Mouse (Mus musculus) hindbrain, embryonic 12.5 days (tissue): ENCODE measurements at regions not wholly inside any gene's neighbourhood (a gene's known extent, or its start where the extent isn't known, plus 50 kb on each side); places are given as distances from the start of the nearest gene placed in this dataset.

ENCODE experiments used
- ATAC-seq: fragments of 200-750 bp; cut with Nextera tagmentation; 2 replicates; pipeline ENCODE4 v1.8.0; 2017; ENCODE audit warnings: moderate TSS enrichment; ENCODE audit not compliant: low FRiP score
- H3K27ac ChIP-seq: fragments of 300-500 bp; sonication (generic); 2 replicates; pipeline ENCODE4 v1.5.1; 2016; ENCODE audit warnings: mild to moderate bottlenecking
- H3K27me3 ChIP-seq: fragments of 300-500 bp; sonication (generic); 2 replicates; pipeline ENCODE4 v1.6.1; 2016; ENCODE audit warnings: mild to moderate bottlenecking
- H3K36me3 ChIP-seq: fragments of 300-500 bp; sonication (generic); 2 replicates; pipeline ENCODE4 v1.6.1; 2016; ENCODE audit warnings: mild to moderate bottlenecking
- H3K4me1 ChIP-seq: fragments of 300-500 bp; sonication (generic); 2 replicates; pipeline ENCODE4 v1.6.1; 2016
- H3K4me2 ChIP-seq: fragments of 300-500 bp; sonication (generic); replicated peaks from 2 replicates; pipeline ENCODE4 v1.6.1; 2016; ENCODE audit warnings: mild to moderate bottlenecking
- H3K4me3 ChIP-seq: fragments of 300-500 bp; sonication (generic); 2 replicates; pipeline ENCODE4 v1.5.1; 2016; ENCODE audit warnings: mild to moderate bottlenecking
- H3K9ac ChIP-seq: fragments of 300-500 bp; sonication (generic); 2 replicates; pipeline ENCODE4 v1.6.1; 2016; ENCODE audit warnings: mild to moderate bottlenecking, moderate library complexity
- H3K9me3 ChIP-seq: fragments of 300-500 bp; sonication (generic); replicated peaks from 2 replicates; pipeline ENCODE4 v1.6.1; 2016; ENCODE audit warnings: mild to moderate bottlenecking
- WGBS: fragments of 180-500 bp; shearing (Covaris S2); methylation state at CpG from one replicate; pipeline ENCODE4 v1.1.7; 2016; 5-methylcytosine and 5-hydroxymethylcytosine counted together

GRCm38 (mm10) chr11:63562696-63563095 is 359.4 kb downstream of the Hs3st3b1 start:
- Histone ChIP-seq H3K9ac (no peak overlapping the region), H3K27ac (no peak overlapping the region), H3K27me3 (0 out of 2 replicates have a peak, but pooled peaks cover 3% of the 10 kb centered on the region), H3K36me3 (no peaks in the 10 kb centered on the region), H3K4me1 (no peaks in the 10 kb centered on the region), H3K4me3 (no peak overlapping the region), H3K4me2 (no peak overlapping the region), H3K9me3 (no peaks in the 10 kb centered on the region; the same call in 1 of the 2 replicates)
- no peak for ATAC-seq
- WGBS, result 71% methylated on average over 2 of the region's 2 CpGs

- H3K4me2 ChIP-seq, result no peak overlapping the region
- H3K27me3 ChIP-seq, result 0 out of 2 replicates have a peak, but pooled peaks cover 3% of the 10 kb centered on the region
Measured at GRCm38 (mm10) chr11:63565471-63566232, 356.4 kb downstream of the Hs3st3b1 start.

GRCm38 (mm10) chr11:63569785-63570479 is 352.2 kb downstream of the Hs3st3b1 start:
- WGBS, result 65% methylated on average over 15 of the region's 15 CpGs
- no peak overlapping the region for H3K4me2 ChIP-seq
- H3K36me3 ChIP-seq, result no peaks in the 10 kb centered on the region
- H3K4me3 ChIP-seq, result no peak overlapping the region
- H3K9ac ChIP-seq, result no peak overlapping the region
- H3K4me1 ChIP-seq, result no peaks in the 10 kb centered on the region
- H3K27ac ChIP-seq, result no peak overlapping the region
- no peaks in the 10 kb centered on the region for H3K9me3 ChIP-seq
- ATAC-seq, result no peak
- no peaks in the 10 kb centered on the region for H3K27me3 ChIP-seq

More at GRCm38 (mm10) chr11:63565471-63566232, 356.4 kb downstream of the Hs3st3b1 start:
- Histone ChIP-seq H3K36me3 (no peaks in the 10 kb centered on the region), H3K27ac (no peak overlapping the region), H3K4me1 (no peaks in the 10 kb centered on the region), H3K9me3 (no peaks in the 10 kb centered on the region), H3K4me3 (no peak overlapping the region), H3K9ac (no peak overlapping the region)
- ATAC-seq, result no peak
- 77% methylated on average over 8 of the region's 8 CpGs for WGBS

- Histone ChIP-seq H3K9ac (no peak overlapping the region), H3K4me3 (no peak overlapping the region), H3K9me3 (no peaks in the 10 kb centered on the region), H3K4me1 (no peaks in the 10 kb centered on the region), H3K27ac (no peak overlapping the region), H3K4me2 (no peak overlapping the region), H3K27me3 (no peaks in the 10 kb centered on the region), H3K36me3 (no peaks in the 10 kb centered on the region)
- no peak for ATAC-seq
- 75% methylated on average over 1 of the region's 1 CpGs for WGBS
Measured at GRCm38 (mm10) chr11:63570646-63571045, 351.4 kb downstream of the Hs3st3b1 start.

GRCm38 (mm10) chr11:63573271-63573670 is 348.8 kb downstream of the Hs3st3b1 start:
- Histone ChIP-seq H3K4me3 (no peak overlapping the region), H3K9ac (no peak overlapping the region), H3K27me3 (no peaks in the 10 kb centered on the region), H3K27ac (no peak overlapping the region), H3K36me3 (no peaks in the 10 kb centered on the region), H3K4me1 (no peaks in the 10 kb centered on the region), H3K9me3 (no peaks in the 10 kb centered on the region), H3K4me2 (no peak overlapping the region)
- no peak for ATAC-seq
- 81% methylated on average over 2 of the region's 2 CpGs for WGBS

GRCm38 (mm10) chr11:63583321-63583720 is 338.8 kb downstream of the Hs3st3b1 start:
- H3K9me3 ChIP-seq, result no peaks in the 10 kb centered on the region
- ATAC-seq, result no peak
- H3K4me2 ChIP-seq, result no peak overlapping the region
- no peak overlapping the region for H3K9ac ChIP-seq
- H3K4me3 ChIP-seq, result no peak overlapping the region
- H3K4me1 ChIP-seq, result no peaks in the 10 kb centered on the region
- no peak overlapping the region for H3K27ac ChIP-seq
- no peaks in the 10 kb centered on the region for H3K36me3 ChIP-seq
- no peaks in the 10 kb centered on the region for H3K27me3 ChIP-seq
- WGBS, result 83% methylated on average over 3 of the region's 3 CpGs

GRCm38 (mm10) chr11:63585216-63585869 is 336.7 kb downstream of the Hs3st3b1 start:
- H3K9me3 ChIP-seq, result no peaks in the 10 kb centered on the region
- 88% methylated on average over 8 of the region's 8 CpGs for WGBS

GRCm38 (mm10) chr11:63620220-63620619 is 301.9 kb downstream of the Hs3st3b1 start:
- H3K27ac ChIP-seq, result no peak overlapping the region
- ATAC-seq, result no peak
- WGBS, result 86% methylated on average over 4 of the region's 4 CpGs

More at GRCm38 (mm10) chr11:63585216-63585869, 336.7 kb downstream of the Hs3st3b1 start:
- no peak overlapping the region for H3K4me3 ChIP-seq
- no peaks in the 10 kb centered on the region for H3K4me1 ChIP-seq
- H3K36me3 ChIP-seq, result no peaks in the 10 kb centered on the region
- H3K27me3 ChIP-seq, result no peaks in the 10 kb centered on the region
- no peak overlapping the region for H3K27ac ChIP-seq
- H3K4me2 ChIP-seq, result no peak overlapping the region
- ATAC-seq, result no peak
- no peak overlapping the region for H3K9ac ChIP-seq

GRCm38 (mm10) chr11:63630336-63630735 is 291.8 kb downstream of the Hs3st3b1 start:
- Histone ChIP-seq H3K4me2 (no peak overlapping the region), H3K27me3 (0 out of 2 replicates have a peak, but pooled peaks cover 2% of the 10 kb centered on the region), H3K9ac (no peak overlapping the region), H3K36me3 (no peaks in the 10 kb centered on the region), H3K27ac (no peak overlapping the region), H3K4me3 (no peak overlapping the region), H3K9me3 (no peaks in the 10 kb centered on the region), H3K4me1 (no peaks in the 10 kb centered on the region)
- WGBS, result 62% methylated on average over 11 of the region's 11 CpGs
- ATAC-seq, result no peak

More at GRCm38 (mm10) chr11:63620220-63620619, 301.9 kb downstream of the Hs3st3b1 start:
- Histone ChIP-seq H3K4me3 (no peak overlapping the region), H3K9ac (no peak overlapping the region), H3K36me3 (no peaks in the 10 kb centered on the region), H3K4me1 (no peaks in the 10 kb centered on the region), H3K4me2 (no peak overlapping the region), H3K27me3 (no peaks in the 10 kb centered on the region), H3K9me3 (no peaks in the 10 kb centered on the region)

- Histone ChIP-seq H3K4me2 (no peak overlapping the region), H3K27ac (no peak overlapping the region), H3K4me1 (no peaks in the 10 kb centered on the region), H3K9ac (no peak overlapping the region), H3K27me3 (no peaks in the 10 kb centered on the region), H3K36me3 (no peaks in the 10 kb centered on the region), H3K9me3 (no peaks in the 10 kb centered on the region), H3K4me3 (no peak overlapping the region)
- no peak for ATAC-seq
- 77% methylated on average over 9 of the region's 9 CpGs for WGBS
Measured at GRCm38 (mm10) chr11:63657057-63657456, 265.0 kb downstream of the Hs3st3b1 start.

- WGBS, result 78% methylated on average over 12 of the region's 12 CpGs
- no peak for ATAC-seq
Measured at GRCm38 (mm10) chr11:63665268-63665934, 256.7 kb downstream of the Hs3st3b1 start.

GRCm38 (mm10) chr11:63670477-63670876 is 251.6 kb downstream of the Hs3st3b1 start:
- H3K36me3 ChIP-seq, result no peaks in the 10 kb centered on the region
- no peak overlapping the region for H3K4me3 ChIP-seq
- no peak overlapping the region for H3K9ac ChIP-seq
- 65% methylated on average over 4 of the region's 4 CpGs for WGBS
- no peaks in the 10 kb centered on the region for H3K4me1 ChIP-seq
- ATAC-seq, result no peak
- no peaks in the 10 kb centered on the region for H3K27me3 ChIP-seq
- no peak overlapping the region for H3K4me2 ChIP-seq
- H3K9me3 ChIP-seq, result no peaks in the 10 kb centered on the region
- H3K27ac ChIP-seq, result no peak overlapping the region

More at GRCm38 (mm10) chr11:63665268-63665934, 256.7 kb downstream of the Hs3st3b1 start:
- Histone ChIP-seq H3K27ac (no peak overlapping the region), H3K4me1 (no peaks in the 10 kb centered on the region), H3K36me3 (no peaks in the 10 kb centered on the region), H3K4me2 (no peak overlapping the region), H3K9me3 (no peaks in the 10 kb centered on the region), H3K9ac (no peak overlapping the region), H3K4me3 (no peak overlapping the region), H3K27me3 (no peaks in the 10 kb centered on the region)
